Mouse (Mus musculus): ENCODE data around the gene Kin.

The Kin gene

DNA sequence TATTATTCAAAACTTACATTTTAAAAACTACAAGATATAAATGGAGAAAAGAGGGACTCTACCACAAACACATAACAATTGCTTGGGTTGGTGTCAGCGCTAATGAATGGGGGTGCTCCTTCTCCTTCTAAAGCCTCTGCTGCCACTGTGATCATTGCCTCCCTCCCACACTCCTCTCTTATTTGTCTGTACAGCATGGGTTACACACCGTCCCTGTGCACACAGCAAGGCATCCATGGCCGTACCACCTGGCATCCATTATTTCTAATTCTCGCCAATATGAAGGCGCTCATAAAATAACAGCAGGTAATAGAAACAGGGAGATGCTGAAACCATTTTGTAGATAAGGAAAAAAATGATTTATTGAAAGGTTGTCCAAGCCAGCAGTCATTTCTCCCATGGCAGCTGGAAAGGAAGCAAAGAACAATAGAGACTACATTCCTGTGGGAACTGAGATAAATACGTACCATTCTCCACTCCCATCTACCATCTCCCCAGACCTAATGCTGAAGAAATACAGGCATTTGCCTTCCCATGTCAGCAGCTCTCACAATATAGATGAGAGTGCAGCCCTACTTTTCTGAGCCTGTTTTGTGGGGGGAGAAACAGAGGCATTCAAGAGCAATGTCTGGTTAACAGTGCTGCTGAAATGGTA is 28.3 kb downstream of the Kin start:
- no peak for DNase-seq (ENCODE audit: low read depth, low spot score)

DNA sequence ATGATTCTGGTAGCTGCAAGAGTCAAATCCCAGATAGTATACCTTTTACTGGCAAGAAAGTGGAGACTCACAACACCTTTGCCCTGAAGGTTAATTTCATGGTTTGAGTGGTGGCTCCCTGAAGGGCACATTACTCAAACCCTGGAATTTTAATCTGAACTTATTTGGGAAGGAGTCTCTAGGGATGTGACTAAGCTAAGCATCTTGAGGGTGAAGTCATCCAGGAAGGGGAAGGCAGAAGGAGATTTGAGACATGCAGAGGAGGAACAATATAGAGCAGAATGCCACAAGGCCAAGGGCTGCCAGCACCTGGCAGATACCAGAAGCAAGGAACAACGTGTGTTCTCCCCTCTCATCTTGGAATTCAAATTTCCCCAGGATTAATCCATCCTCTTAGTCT is 38.4 kb downstream of the Kin start:
- DNase-seq (ENCODE audit: low read depth, low spot score), result no peak

DNA sequence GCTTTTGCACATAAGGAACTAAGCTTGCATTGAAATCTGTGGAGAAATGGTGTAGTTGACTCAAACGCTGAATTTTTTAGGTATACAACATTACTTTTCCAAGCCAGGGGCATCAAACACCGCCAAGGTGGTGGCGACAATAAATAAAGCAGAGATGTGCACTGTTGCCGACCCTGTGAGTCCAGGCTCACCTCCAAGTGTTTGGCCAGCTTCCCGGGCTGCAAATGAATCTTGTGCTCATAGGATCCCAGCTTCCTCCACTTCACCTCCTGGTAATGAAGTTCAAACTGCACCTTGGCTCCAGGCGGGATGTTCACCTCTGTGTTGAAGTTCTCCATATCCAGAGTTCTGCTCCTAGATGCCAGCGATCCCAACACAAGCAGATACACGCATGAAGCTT is 38.9 kb downstream of the Kin start:
- no peak for DNase-seq (ENCODE audit: low read depth, low spot score)

DNA sequence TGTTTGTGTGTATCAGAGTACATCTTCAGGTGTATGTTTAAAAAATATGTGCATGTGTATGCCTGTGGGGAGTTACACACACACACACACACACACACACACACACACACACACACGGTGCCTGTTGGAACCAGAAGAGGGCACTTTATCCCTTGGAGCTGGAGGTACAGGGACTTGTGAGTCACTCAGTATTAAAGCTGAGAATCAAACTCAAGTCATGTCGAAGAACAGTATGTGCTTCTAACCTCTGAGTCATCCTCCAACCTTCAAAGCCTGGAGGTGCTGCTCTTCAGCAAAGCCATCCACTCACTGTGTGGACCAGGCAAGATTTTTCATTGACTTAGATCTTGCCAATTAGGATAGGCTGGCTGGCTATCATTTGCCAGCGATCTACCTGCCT is 41.4 kb downstream of the Kin start:
- no peak for DNase-seq (ENCODE audit: low read depth, low spot score)

DNA sequence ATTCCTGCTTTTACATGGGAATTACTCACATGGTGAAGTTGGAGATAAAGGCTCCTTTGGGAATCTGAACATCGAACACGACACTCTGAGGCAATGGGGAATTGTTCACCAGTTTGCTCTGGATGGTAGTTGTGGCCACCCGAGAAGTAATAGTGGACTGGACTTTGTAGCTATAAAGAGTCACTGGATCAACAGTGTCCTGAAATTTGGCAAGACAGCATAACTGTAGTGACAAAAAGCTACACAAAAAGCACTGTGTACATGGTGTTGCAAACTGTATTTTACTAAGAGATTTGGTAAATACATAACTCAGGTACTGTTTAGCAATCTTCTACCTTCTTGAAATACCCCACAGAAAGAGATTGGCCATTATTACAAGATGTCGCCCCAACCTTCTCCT is 45.7 kb downstream of the Kin start:
- no peak for DNase-seq (ENCODE audit: low read depth, low spot score)

DNA sequence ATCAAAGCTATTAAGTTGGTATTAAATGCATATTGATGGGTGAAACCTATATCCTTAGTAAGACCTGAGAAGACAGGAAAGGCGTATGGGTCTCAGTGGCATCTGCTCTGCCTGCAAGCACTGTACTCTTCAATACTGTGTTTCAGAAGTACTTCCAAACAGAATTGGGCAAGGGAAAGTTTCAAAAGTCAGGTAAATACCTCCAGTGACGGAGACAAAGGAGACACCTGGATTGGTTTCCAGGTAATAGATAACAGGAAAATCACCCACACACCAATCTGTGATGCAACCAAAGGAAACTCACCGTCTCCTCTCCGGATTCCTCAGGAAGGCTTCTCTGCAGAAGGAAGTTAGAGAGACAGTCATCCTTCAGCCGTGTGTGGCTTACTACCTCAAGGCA is 47.1 kb downstream of the Kin start:
- DNase-seq (ENCODE audit: low read depth, low spot score), result no peak

DNA sequence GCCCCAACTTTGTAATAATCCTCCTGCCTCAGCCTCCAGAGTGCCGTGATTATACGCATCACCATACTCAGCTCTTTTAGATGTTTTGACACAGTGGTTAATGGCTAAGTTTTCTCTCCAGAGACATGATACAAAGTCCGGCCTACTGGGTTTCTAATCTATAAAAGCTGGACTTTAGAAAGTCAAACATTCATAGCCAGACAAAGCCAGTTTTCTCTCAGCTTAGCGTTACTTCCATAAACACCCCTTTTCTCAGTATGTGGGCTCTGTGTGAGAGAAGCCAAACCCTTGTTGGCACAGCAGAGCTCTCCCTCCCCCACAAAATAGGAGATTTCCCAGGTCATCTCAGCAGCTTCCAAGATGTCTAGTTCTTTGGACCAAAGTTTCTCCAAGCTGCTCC is 48.2 kb downstream of the Kin start:
- DNase-seq (ENCODE audit: low read depth, low spot score), result no peak

DNA sequence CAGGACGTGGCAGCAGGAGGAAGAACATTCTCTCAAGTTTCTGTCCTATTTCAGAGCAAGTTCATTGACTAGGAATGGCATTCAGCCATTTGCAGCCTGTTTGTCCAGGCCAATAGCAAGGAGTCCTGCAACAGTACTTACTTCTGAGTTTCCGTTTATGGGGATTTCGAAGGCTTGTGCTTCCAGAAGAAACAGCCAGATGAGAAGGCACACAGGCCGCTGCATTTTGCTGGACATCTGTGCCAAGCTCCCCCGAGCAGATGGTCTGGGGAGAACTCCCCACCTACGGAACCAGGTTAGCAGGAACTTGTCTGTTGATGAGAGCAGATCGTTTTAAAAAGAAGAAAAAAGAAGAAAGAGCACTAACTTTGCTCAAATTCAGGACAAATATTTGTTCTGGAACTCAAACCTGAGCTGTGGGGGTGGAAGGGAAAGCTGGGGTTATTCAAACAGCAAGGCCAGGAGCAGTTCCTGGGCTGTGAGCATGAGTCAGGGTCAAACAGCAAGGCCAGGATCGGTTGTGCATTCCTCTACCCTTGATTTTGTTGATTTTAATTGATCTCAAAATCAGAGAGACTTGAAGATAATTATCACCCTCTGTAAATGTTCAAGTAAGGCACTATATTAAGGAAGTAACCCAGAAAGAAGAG is 50.1 kb downstream of the Kin start:
- DNase-seq (ENCODE audit: low read depth, low spot score), result no peak

DNA sequence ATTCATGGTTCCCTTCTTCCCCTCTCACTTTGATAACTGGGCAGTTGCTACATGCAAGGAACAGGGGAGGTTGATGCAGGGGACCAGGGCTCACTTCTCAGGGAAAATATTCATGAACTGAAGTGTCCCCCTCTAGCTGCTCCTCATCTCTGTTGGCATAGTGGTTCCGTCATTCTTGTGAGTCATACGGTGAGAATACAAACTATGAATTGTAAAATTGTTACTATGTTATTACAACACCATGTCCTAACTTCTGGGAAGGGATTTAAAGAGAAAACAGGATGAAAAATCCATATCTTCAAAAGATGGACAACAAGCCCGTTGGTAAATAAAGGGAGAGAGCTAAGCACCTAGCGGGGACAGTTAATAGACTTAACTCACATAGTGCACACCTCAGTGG is 50.9 kb downstream of the Kin start, which contains the start of gene Itih2:
Gene Itih2 (minus strand): TSS at position 101 of the 400 bp plus-strand sequence.
- no peak for DNase-seq (ENCODE audit: low read depth, low spot score)

DNA sequence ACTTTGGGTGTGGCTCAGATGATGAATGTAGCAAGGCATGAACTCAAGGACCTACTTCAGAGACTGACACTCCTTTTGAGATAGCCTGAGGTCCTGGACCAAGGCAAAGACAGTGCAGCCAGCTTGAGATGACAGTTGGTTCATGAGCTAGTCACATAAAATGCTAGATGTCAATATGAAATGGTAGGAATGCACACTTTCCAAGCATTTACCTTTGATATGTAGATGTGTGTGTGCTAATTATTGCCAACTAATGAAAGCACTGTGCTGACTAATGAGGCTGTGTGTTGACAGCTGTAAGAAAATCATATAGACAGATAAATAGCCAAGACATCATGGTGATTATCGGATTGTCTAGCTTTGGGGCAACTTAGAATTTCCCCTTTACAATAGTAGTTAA is 51.7 kb downstream of the Kin start:
- DNase-seq (ENCODE audit: low read depth, low spot score), result no peak

DNA sequence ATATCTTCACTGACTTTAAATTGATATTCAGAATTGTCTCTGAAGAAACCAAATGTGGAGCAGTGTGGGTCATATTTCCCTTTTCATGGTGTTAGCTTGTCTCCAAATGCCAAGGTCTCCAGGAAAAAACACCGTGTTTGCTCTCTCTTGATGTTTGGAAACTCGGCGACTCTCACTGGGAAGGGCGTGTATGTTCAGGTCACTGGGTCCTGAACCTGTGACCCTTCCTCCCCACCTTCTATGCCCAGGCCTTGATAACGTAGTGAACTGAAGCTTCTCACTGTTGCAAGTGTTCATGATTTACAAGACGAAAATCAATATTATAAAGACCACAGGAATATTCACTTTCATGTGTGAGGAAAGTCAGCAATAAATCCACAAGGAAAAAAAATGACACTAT is 53.5 kb downstream of the Kin start:
- DNase-seq (ENCODE audit: low read depth, low spot score), result no peak

DNA sequence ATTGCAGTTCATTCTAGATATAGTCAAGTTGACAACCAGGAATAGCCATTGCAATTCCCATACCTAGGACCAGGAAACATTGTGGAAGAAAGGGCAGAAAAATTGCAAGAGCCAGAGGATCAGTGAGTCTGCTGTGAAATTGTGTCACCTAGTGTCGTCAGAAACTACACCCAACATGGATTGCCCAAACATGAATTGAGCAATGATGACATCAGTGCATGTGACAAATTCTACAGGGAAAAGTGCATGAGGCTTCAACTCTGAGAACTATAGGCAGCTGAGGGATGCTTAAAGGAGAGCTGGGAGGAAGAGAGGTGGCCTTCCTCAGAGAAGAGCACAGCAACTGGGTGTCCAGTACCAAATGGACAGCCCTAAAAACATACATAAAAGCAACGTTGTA is 56.9 kb downstream of the Kin start:
- no peak for DNase-seq (ENCODE audit: low read depth, low spot score)

DNA sequence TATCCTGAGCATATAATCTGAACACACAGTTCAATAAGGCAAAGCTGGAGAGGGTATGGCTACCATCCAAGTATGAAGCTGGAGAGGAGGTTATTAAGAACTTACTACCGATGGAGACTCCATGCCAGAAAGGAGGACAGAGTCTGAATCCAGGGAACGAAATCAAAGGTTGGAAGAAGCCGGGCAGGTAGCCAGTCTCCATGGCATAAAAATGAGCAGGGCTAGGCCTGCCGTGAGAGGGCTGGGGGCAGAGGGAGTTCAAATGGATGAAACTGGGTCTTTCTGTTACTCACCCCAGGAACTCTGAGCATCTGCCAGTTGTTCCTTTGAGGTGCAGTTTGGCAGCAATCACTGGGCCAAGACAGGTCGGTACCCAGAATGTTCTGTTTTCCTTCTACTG is 60.1 kb downstream of the Kin start:
- DNase-seq (ENCODE audit: low read depth, low spot score), result no peak

All from WW6 (cell line).